ENCODE assay signal across 9 mouse cellular contexts in genomic region chr13:40921326-40922059, GRCm38 (mm10).
DNase-seq lines count a peak whose midpoint lies in the region; ATAC-seq and TF ChIP-seq lines count a peak whose summit lies in the region.
"Had no signal": no experiment of that assay in that cellular context is flagged by ENCODE, and none has a peak within 500 bp of the region (broad histone marks: within the 10 kb centered on the region; RNA-seq: fewer than 3 reads in every experiment).

No protein-coding gene starts in this region.

- no peak overlapping the region for H3K4me2 ChIP-seq in lung, embryonic 14.5 days
- H3K4me2 ChIP-seq: embryonic facial prominence, embryonic 13.5 days had no signal

- H3K4me3 ChIP-seq in gastrocnemius, adult 2 months, result peak overlapping the region; percentile 7; the same call in 1 of the 2 replicates
- peak overlapping the region; percentile 27 for H3K4me3 ChIP-seq in embryonic fibroblast, embryonic 13.5 days (ENCODE audit: insufficient read depth, low read length)
- H3K4me3 ChIP-seq in lung, embryonic 14.5 days (ENCODE audit: low read depth, low read length), result no peak overlapping the region
- H3K4me3 ChIP-seq: embryonic facial prominence, embryonic 13.5 days had no signal

- no peak for TF ChIP-seq CTCF in gastrocnemius, adult 2 months (IDR thresholded peaks at IDR 0.05)
- TF ChIP-seq CTCF in embryonic fibroblast, embryonic 13.5 days (IDR thresholded peaks at IDR 0.05; ENCODE audit: borderline replicate concordance, insufficient read depth, low read length), result no peak
- no peak for TF ChIP-seq CTCF in lung, embryonic 14.5 days (IDR thresholded peaks at IDR 0.05; ENCODE audit: low read depth)

- peak; percentile 93 for ATAC-seq in lung, embryonic 14.5 days (ENCODE audit: insufficient read depth)

- no peak overlapping the region; the same call in 1 of the 2 replicates for H3K27ac ChIP-seq in gastrocnemius, adult 2 months
- H3K27ac ChIP-seq in embryonic fibroblast, embryonic 13.5 days (ENCODE audit: insufficient read depth, low read length), result no peak overlapping the region
- H3K27ac ChIP-seq in lung, embryonic 14.5 days (ENCODE audit: low read depth), result peak overlapping the region; percentile 18; the same call in 1 of the 2 replicates
- H3K27ac ChIP-seq: embryonic facial prominence, embryonic 13.5 days had no signal

- TF ChIP-seq POLR2A in embryonic fibroblast, embryonic 13.5 days (IDR thresholded peaks at IDR 0.05; ENCODE audit: low read depth, low read length), result no peak

- no peaks in the 10 kb centered on the region for H3K9me3 ChIP-seq in lung, embryonic 14.5 days (ENCODE audit: low read depth, low read length)
- H3K9me3 ChIP-seq: embryonic facial prominence, embryonic 13.5 days had no signal

- H3K27me3 ChIP-seq in lung, embryonic 14.5 days (ENCODE audit: insufficient read depth, low read length), result peaks cover 10% of the 10 kb centered on the region; the same call in 1 of the 2 replicates

- 26% methylated on average over 8 of the region's 8 CpGs for WGBS in lung, embryonic 14.5 days

- peak; percentile 41 for DNase-seq in gastrocnemius, adult 2 months
- DNase-seq in gastrocnemius, postnatal 14 days, result no peak
- peak; percentile 93 for DNase-seq in 416B (ENCODE audit: low read depth)
- peak; percentile 89 for DNase-seq in lung, embryonic 14.5 days
- no peak for DNase-seq in T-cell, adult 2 months (ENCODE audit: low spot score)
- no peak for DNase-seq in cerebellum, postnatal 25 days
- no peak for DNase-seq in embryo, embryonic 9.5 days (ENCODE audit: extremely low spot score)

- H3K4me1 ChIP-seq in embryonic fibroblast, embryonic 13.5 days (ENCODE audit: control insufficient read depth, insufficient read depth, low read length), result peaks cover 5% of the 10 kb centered on the region; the same call in 1 of the 2 replicates
- H3K4me1 ChIP-seq in lung, embryonic 14.5 days (ENCODE audit: insufficient read depth), result no peaks in the 10 kb centered on the region; the same call in none of the 2 replicates

- no peaks in the 10 kb centered on the region for H3K36me3 ChIP-seq in lung, embryonic 14.5 days (ENCODE audit: insufficient read depth)
- H3K36me3 ChIP-seq: embryonic facial prominence, embryonic 13.5 days had no signal

- no peak overlapping the region for H3K9ac ChIP-seq in lung, embryonic 14.5 days
- H3K9ac ChIP-seq: embryonic facial prominence, embryonic 13.5 days had no signal

- intact Hi-C loops in gastrocnemius, adult 2 months (cut with DNase I), result no loop called here
- intact Hi-C loops in gastrocnemius, postnatal 14 days (cut with DNase I; ENCODE audit: low total_unique reads), result no loop called here

Comparison
In these comparisons a context has a peak if more than half of its experiments do, and no peak if none do; other contexts are left out.
1. DNase-seq: peak in gastrocnemius, adult 2 months (single experiment), 416B (single experiment) and lung, embryonic 14.5 days (single experiment); none in gastrocnemius, postnatal 14 days (single experiment), T-cell, adult 2 months (single experiment), cerebellum, postnatal 25 days (0 of 2) and embryo, embryonic 9.5 days (single experiment).